Mouse (Mus musculus) liver, embryonic 16.5 days (tissue): Measurements from ENCODE around the gene Scel. TPM values are rescaled to one million over a fixed set of nuclear protein-coding genes. Genes with fewer than 3 reads are reported as not detected.

ENCODE experiments used
- ATAC-seq: fragments of 200-750 bp; cut with Nextera tagmentation; 2 replicates; pipeline ENCODE4 v1.8.0; 2017; ENCODE audit warnings: low read depth, mild to moderate bottlenecking, moderate number of reproducible peaks, moderate library complexity
- H3K27ac ChIP-seq: fragments of 300-500 bp; sonication (generic); 2 replicates; pipeline ENCODE4 v1.5.1; 2014; ENCODE audit warnings: mild to moderate bottlenecking, low read length
- H3K27me3 ChIP-seq: fragments of 300-500 bp; sonication (generic); 2 replicates; pipeline ENCODE4 v1.6.1; 2014; ENCODE audit warnings: low read depth, low read length, mixed read lengths; ENCODE audit not compliant: control insufficient read depth, insufficient read depth
- H3K36me3 ChIP-seq: fragments of 300-500 bp; sonication (generic); 2 replicates; pipeline ENCODE4 v1.6.1; 2014; ENCODE audit warnings: mild to moderate bottlenecking; ENCODE audit not compliant: control insufficient read depth, insufficient read depth
- H3K4me1 ChIP-seq: fragments of 300-500 bp; sonication (generic); 2 replicates; pipeline ENCODE4 v1.6.1; 2014; ENCODE audit warnings: low read depth, low read length, mixed read lengths; ENCODE audit not compliant: control insufficient read depth
- H3K4me2 ChIP-seq: fragments of 300-500 bp; sonication (generic); 2 replicates; pipeline ENCODE4 v1.6.1; 2014; ENCODE audit warnings: low read depth, low read length, mixed read lengths
- H3K4me3 ChIP-seq: fragments of 300-500 bp; sonication (generic); 2 replicates; pipeline ENCODE4 v1.5.1; 2014; ENCODE audit warnings: low read depth, mild to moderate bottlenecking, low read length
- H3K9ac ChIP-seq: fragments of 300-500 bp; sonication (generic); 2 replicates; pipeline ENCODE4 v1.6.1; 2014; ENCODE audit warnings: low read depth, low read length
- H3K9me3 ChIP-seq: fragments of 300-500 bp; sonication (generic); replicated peaks from 2 replicates; pipeline ENCODE4 v1.6.1; 2016; ENCODE audit warnings: low read length; ENCODE audit not compliant: control insufficient read depth
- WGBS: fragments of 180-500 bp; shearing (Covaris S2); extraction: QIAGEN DNeasy Blood & Tissue Kit; methylation state at CpG from one replicate; pipeline ENCODE4 v1.1.7; 2014; ENCODE audit not compliant: insufficient replicate concordance; 5-methylcytosine and 5-hydroxymethylcytosine counted together
- polyA plus RNA-seq: library from polyadenylated mRNA; unstranded; fragments of >200 nt; fragmentation: Nextera tagmentation; extraction: Ambion mirVana; gene quantifications from 2 replicates; pipeline ENCODE4 v1.2.1, GENCODE M21; 2015

Gene Scel
- polyA plus RNA-seq, 1 experiment from 2014 or later = 0.15 TPM

GRCm38 (mm10) chr14:103477281-103477680 lies 35.9 kb upstream of the Scel start:
- H3K9ac ChIP-seq = no peak overlapping the region
- H3K9me3 ChIP-seq = no peaks in the 10 kb centered on the region
- H3K4me2 ChIP-seq = no peak overlapping the region
- 0 out of 2 replicates have a peak, but pooled peaks have one; percentile 37 for ATAC-seq
- H3K27ac ChIP-seq = peak overlapping the region; percentile 67
- WGBS = 48% methylated on average over 3 of the region's 3 CpGs
- H3K27me3 ChIP-seq = no peaks in the 10 kb centered on the region
- H3K4me3 ChIP-seq = no peak overlapping the region
- no peaks in the 10 kb centered on the region for H3K4me1 ChIP-seq
- no peaks in the 10 kb centered on the region for H3K36me3 ChIP-seq

- Histone ChIP-seq H3K36me3 (no peaks in the 10 kb centered on the region), H3K4me2 (no peak overlapping the region), H3K27me3 (no peaks in the 10 kb centered on the region), H3K27ac (no peak overlapping the region), H3K4me3 (no peak overlapping the region), H3K9me3 (no peaks in the 10 kb centered on the region), H3K9ac (no peak overlapping the region), H3K4me1 (no peaks in the 10 kb centered on the region)
- peak; percentile 39; the same call in 1 of the 2 replicates for ATAC-seq
- 39% methylated on average over 2 of the region's 2 CpGs for WGBS
Measured at GRCm38 (mm10) chr14:103477959-103478358, 35.2 kb upstream of the Scel start.

- no peaks in the 10 kb centered on the region for H3K36me3 ChIP-seq
- H3K9ac ChIP-seq = no peak overlapping the region
- no peaks in the 10 kb centered on the region for H3K4me1 ChIP-seq
- no peak for ATAC-seq
- H3K9me3 ChIP-seq = no peaks in the 10 kb centered on the region
- H3K4me3 ChIP-seq = no peak overlapping the region
- 55% methylated on average over 7 of the region's 7 CpGs for WGBS
- H3K27ac ChIP-seq = no peak overlapping the region
- no peak overlapping the region for H3K4me2 ChIP-seq
- H3K27me3 ChIP-seq = no peaks in the 10 kb centered on the region
Measured at GRCm38 (mm10) chr14:103479446-103479845, 33.7 kb upstream of the Scel start.

- Histone ChIP-seq H3K36me3 (no peaks in the 10 kb centered on the region), H3K4me3 (no peak overlapping the region), H3K4me1 (no peaks in the 10 kb centered on the region), H3K9ac (no peak overlapping the region), H3K4me2 (no peak overlapping the region), H3K9me3 (no peaks in the 10 kb centered on the region), H3K27ac (no peak overlapping the region), H3K27me3 (no peaks in the 10 kb centered on the region)
- ATAC-seq = no peak
- 50% methylated on average over 7 of the region's 7 CpGs for WGBS
Measured at GRCm38 (mm10) chr14:103481514-103481913, 31.6 kb upstream of the Scel start.

- H3K27me3 ChIP-seq = no peaks in the 10 kb centered on the region
- no peaks in the 10 kb centered on the region for H3K36me3 ChIP-seq
- H3K9ac ChIP-seq = no peak overlapping the region
- no peak overlapping the region for H3K4me3 ChIP-seq
- no peaks in the 10 kb centered on the region for H3K4me1 ChIP-seq
- no peak overlapping the region for H3K27ac ChIP-seq
- no peaks in the 10 kb centered on the region for H3K9me3 ChIP-seq
- WGBS = 78% methylated on average over 8 of the region's 8 CpGs
- no peak for ATAC-seq
- no peak overlapping the region for H3K4me2 ChIP-seq
Measured at GRCm38 (mm10) chr14:103485671-103486070, 27.5 kb upstream of the Scel start.

- Histone ChIP-seq H3K4me1 (no peaks in the 10 kb centered on the region), H3K4me2 (no peak overlapping the region), H3K9ac (no peak overlapping the region), H3K9me3 (no peaks in the 10 kb centered on the region), H3K27ac (no peak overlapping the region), H3K27me3 (no peaks in the 10 kb centered on the region), H3K4me3 (no peak overlapping the region), H3K36me3 (no peaks in the 10 kb centered on the region)
- WGBS = 37% methylated on average over 5 of the region's 5 CpGs
- ATAC-seq = no peak
Measured at GRCm38 (mm10) chr14:103486974-103487373, 26.2 kb upstream of the Scel start.

GRCm38 (mm10) chr14:103488659-103489058 lies 24.5 kb upstream of the Scel start:
- H3K27ac ChIP-seq = no peak overlapping the region
- H3K4me1 ChIP-seq = no peaks in the 10 kb centered on the region
- 45% methylated on average over 3 of the region's 3 CpGs for WGBS
- no peak overlapping the region for H3K4me2 ChIP-seq
- no peaks in the 10 kb centered on the region for H3K9me3 ChIP-seq
- H3K9ac ChIP-seq = no peak overlapping the region
- no peaks in the 10 kb centered on the region for H3K36me3 ChIP-seq
- no peaks in the 10 kb centered on the region for H3K27me3 ChIP-seq
- H3K4me3 ChIP-seq = no peak overlapping the region
- ATAC-seq = no peak

- 54% methylated on average over 8 of the region's 8 CpGs for WGBS
- no peaks in the 10 kb centered on the region for H3K36me3 ChIP-seq
Measured at GRCm38 (mm10) chr14:103498199-103498598, 14.9 kb upstream of the Scel start.

GRCm38 (mm10) chr14:103498613-103499012 lies 14.5 kb upstream of the Scel start:
- Histone ChIP-seq H3K4me3 (no peak overlapping the region), H3K4me2 (no peak overlapping the region), H3K9me3 (no peaks in the 10 kb centered on the region), H3K36me3 (no peaks in the 10 kb centered on the region), H3K4me1 (no peaks in the 10 kb centered on the region), H3K27ac (no peak overlapping the region), H3K9ac (no peak overlapping the region), H3K27me3 (no peaks in the 10 kb centered on the region)
- WGBS = 57% methylated on average over 5 of the region's 5 CpGs
- no peak for ATAC-seq

More at GRCm38 (mm10) chr14:103498199-103498598, 14.9 kb upstream of the Scel start:
- no peak overlapping the region for H3K4me3 ChIP-seq
- no peaks in the 10 kb centered on the region for H3K9me3 ChIP-seq
- H3K27me3 ChIP-seq = no peaks in the 10 kb centered on the region
- H3K9ac ChIP-seq = no peak overlapping the region
- H3K4me1 ChIP-seq = no peaks in the 10 kb centered on the region
- no peak overlapping the region for H3K4me2 ChIP-seq
- no peak for ATAC-seq
- no peak overlapping the region for H3K27ac ChIP-seq
